Mouse (Mus musculus) hindbrain, postnatal 0 days (tissue): ENCODE data around the gene Ccl5. TPM values are rescaled to one million over a fixed set of nuclear protein-coding genes. Genes with fewer than 3 reads are reported as not detected.
"Not testable (repeated sequence)": the region's sequence is repeated elsewhere in the genome, so short reads cannot be mapped to it uniquely, and the experiment has no call there.

Experiments
- ATAC-seq: fragments of 200-750 bp; cut with Nextera tagmentation; 2 replicates; pipeline ENCODE4 v1.8.0; 2017; ENCODE audit warnings: mild to moderate bottlenecking, moderate TSS enrichment, moderate library complexity
- DNase-seq: peaks from one replicate; pipeline ENCODE4 v3.0.0-alpha.2; 2015; ENCODE audit warnings: low spot score
- H3K27ac ChIP-seq: fragments of 300-500 bp; sonication (generic); 2 replicates; pipeline ENCODE4 v1.5.1; 2014; ENCODE audit warnings: mild to moderate bottlenecking
- H3K27me3 ChIP-seq: fragments of 300-500 bp; sonication (generic); 2 replicates; pipeline ENCODE4 v1.6.1; 2014; ENCODE audit warnings: low read length, mixed read lengths; ENCODE audit not compliant: insufficient read depth
- H3K36me3 ChIP-seq: fragments of 300-500 bp; sonication (generic); 2 replicates; pipeline ENCODE4 v1.6.1; 2014; ENCODE audit warnings: low read length, mixed read lengths; ENCODE audit not compliant: insufficient read depth
- H3K4me1 ChIP-seq: fragments of 300-500 bp; sonication (generic); 2 replicates; pipeline ENCODE4 v1.6.1; 2014; ENCODE audit warnings: antibody characterized with exemption, low read length, mixed read lengths; ENCODE audit not compliant: insufficient read depth
- H3K4me2 ChIP-seq: fragments of 300-500 bp; sonication (generic); 2 replicates; pipeline ENCODE4 v1.6.1; 2014; ENCODE audit warnings: low read depth, mild to moderate bottlenecking, low read length, moderate library complexity, mixed read lengths
- H3K4me3 ChIP-seq: fragments of 300-500 bp; sonication (generic); 2 replicates; pipeline ENCODE4 v1.5.1; 2014; ENCODE audit warnings: low read length
- H3K9ac ChIP-seq: fragments of 300-500 bp; sonication (generic); replicated peaks from 2 replicates; pipeline ENCODE4 v1.6.1; 2014; ENCODE audit warnings: mild to moderate bottlenecking, low read length, moderate library complexity, mixed read lengths
- H3K9me3 ChIP-seq: fragments of 300-500 bp; sonication (generic); 2 replicates; pipeline ENCODE4 v1.6.1; 2016; ENCODE audit warnings: low read length, mixed read lengths
- CTCF ChIP-seq: IDR thresholded peaks from 2 replicates; pipeline ENCODE4 v1.5.1; 2016; ENCODE audit warnings: antibody characterized with exemption, control low read depth, low read depth
- WGBS: fragments of 180-500 bp; shearing (Covaris S2); extraction: QIAGEN DNeasy Blood & Tissue Kit; methylation state at CpG from one replicate; pipeline ENCODE4 v1.1.7; 2014; 5-methylcytosine and 5-hydroxymethylcytosine counted together
- polyA plus RNA-seq: library from polyadenylated mRNA; unstranded; fragments of >200 nt; fragmentation: Nextera tagmentation; extraction: Ambion mirVana; gene quantifications from 2 replicates; pipeline ENCODE4 v1.2.1, GENCODE M21; 2015
- total RNA-seq: library from RNA; depleted of rRNA; stranded (reverse); fragments of >200 nt; gene quantifications from 2 replicates; pipeline ENCODE4 v1.2.3, GENCODE M21; 2014

Gene Ccl5
- total and polyA plus RNA-seq, 2 experiments from 2014 or later: 0.38 TPM; not detected in 1

DNA sequence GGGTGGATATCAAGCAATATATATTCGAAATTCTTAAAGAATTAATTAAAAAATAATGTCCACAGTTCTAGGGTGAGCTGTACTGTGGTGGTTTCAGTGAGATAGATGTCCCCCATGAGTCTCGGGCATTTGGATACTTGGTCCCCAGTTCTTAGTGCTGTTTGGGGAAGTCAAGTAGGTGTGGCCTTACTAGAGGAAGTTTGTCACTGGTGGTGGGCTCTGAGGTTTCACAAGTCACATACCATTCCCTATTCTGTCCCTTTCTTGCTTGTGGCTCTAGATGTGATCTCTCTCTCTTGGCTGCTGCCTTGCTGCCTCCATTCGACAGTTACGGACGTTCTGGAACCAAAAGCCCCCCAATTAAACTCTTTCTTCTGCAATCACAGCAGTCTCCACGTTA lies 30.1 kb upstream of the Ccl5 start:
- no peaks in the 10 kb centered on the region for H3K27me3 ChIP-seq
- H3K27ac ChIP-seq: no peak overlapping the region
- no peak for TF ChIP-seq CTCF
- no peak overlapping the region for H3K9ac ChIP-seq
- no peaks in the 10 kb centered on the region for H3K36me3 ChIP-seq
- DNase-seq (no peak), ATAC-seq (no peak)
- H3K4me1 ChIP-seq: no peaks in the 10 kb centered on the region
- WGBS: 85% methylated on average over 6 of the region's 6 CpGs
- no peak overlapping the region for H3K4me2 ChIP-seq
- H3K4me3 ChIP-seq: no peak overlapping the region
- no peaks in the 10 kb centered on the region for H3K9me3 ChIP-seq

DNA sequence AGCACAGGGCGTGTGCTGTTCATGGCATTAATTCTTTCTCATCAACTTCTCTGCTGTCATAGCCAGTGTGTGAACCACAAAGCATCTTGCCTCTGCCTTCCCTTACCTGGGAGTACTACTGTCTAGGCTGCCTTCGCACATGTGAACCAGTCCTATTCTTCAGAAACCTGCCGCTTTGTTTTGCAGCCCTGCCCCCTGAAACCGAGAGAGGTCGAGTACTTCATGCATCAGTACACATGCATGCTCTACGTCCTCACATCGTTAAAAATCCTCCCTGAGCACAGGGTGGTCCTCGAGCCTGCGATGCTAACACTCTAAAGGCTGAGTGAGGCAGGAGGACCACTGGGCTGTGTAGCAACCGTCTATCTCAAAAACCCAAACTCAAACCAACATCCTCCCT lies 26.8 kb upstream of the Ccl5 start:
- H3K9ac ChIP-seq: no peak overlapping the region

DNA sequence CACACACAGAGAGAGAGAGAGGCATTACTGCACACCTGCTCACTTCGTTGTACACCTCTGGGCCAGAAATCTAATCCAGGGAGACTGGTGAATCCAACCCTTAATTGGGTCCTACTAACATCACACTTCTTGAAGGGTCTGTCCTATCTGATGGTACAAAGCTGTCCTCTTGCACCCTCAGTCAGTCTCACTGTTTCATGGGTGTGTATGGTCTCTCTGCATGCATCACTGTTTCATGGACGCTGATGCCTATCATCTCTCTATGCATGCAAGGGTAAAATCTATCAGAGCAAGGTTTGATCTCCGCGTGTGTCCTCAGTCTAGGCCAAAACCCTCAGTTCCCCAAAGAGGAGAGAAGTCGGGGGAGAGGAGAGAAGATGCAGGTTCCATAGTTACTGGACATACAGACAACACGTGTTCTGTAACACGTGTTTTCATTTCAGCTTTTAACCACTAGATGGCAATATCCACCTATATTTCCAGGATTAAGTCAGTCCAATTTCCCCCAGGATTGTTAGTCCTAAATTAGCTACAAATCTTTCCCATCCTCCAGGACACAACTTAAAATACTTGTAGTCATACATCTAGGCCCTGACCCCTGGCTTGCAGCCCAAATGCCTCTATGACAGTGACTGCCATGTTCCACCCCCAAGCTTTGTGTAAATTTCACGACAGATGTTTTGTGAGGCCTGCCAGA lies 25.9 kb upstream of the Ccl5 start:
- TF ChIP-seq CTCF: peak; percentile 89
- H3K9me3 ChIP-seq: no peaks in the 10 kb centered on the region
- peak overlapping the region; percentile 31; the same call in 1 of the 2 replicates for H3K4me2 ChIP-seq
- no peaks in the 10 kb centered on the region for H3K4me1 ChIP-seq
- ATAC-seq: peak; percentile 82
- no peak overlapping the region for H3K4me3 ChIP-seq
- WGBS: 24% methylated on average over 8 of the region's 8 CpGs
- H3K36me3 ChIP-seq: no peaks in the 10 kb centered on the region
- no peaks in the 10 kb centered on the region for H3K27me3 ChIP-seq
- DNase-seq: peak; percentile 92
- H3K9ac ChIP-seq: no peak overlapping the region
- H3K27ac ChIP-seq: no peak overlapping the region

More for the DNA sequence above, 26.8 kb upstream of the Ccl5 start:
- Histone ChIP-seq H3K27me3 (no peaks in the 10 kb centered on the region), H3K36me3 (no peaks in the 10 kb centered on the region), H3K4me1 (no peaks in the 10 kb centered on the region), H3K27ac (no peak overlapping the region), H3K9me3 (no peaks in the 10 kb centered on the region), H3K4me3 (no peak overlapping the region), H3K4me2 (no peak overlapping the region)
- DNase-seq (no peak), ATAC-seq (no peak)
- WGBS: 40% methylated on average over 10 of the region's 10 CpGs
- no peak for TF ChIP-seq CTCF

DNA sequence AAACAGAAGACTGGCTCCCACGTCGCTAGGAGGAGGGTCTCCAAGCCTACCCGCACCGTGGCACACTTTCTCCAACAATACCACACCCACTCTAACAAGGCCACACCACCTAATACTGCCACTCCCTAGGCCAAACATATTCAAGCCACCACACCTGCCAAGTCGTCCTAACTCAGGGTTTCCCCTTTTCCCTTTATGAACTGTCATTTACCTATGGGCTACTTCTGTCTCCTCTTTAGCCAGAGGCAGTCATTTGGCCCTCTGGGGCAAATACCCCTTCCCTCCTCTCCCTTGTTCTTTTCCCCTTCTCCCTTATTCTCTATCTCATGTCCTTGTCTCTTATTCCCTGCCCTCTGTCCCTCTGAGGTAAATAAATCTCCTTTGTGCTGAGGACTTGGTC lies 21.4 kb upstream of the Ccl5 start:
- Histone ChIP-seq H3K27me3 (no peaks in the 10 kb centered on the region), H3K9ac (no peak overlapping the region), H3K4me1 (no peaks in the 10 kb centered on the region), H3K27ac (no peak overlapping the region), H3K4me3 (no peak overlapping the region), H3K9me3 (no peaks in the 10 kb centered on the region), H3K4me2 (no peak overlapping the region), H3K36me3 (no peaks in the 10 kb centered on the region)
- WGBS: 87% methylated on average over 5 of the region's 5 CpGs
- ATAC-seq (no peak), DNase-seq (no peak)
- no peak for TF ChIP-seq CTCF

DNA sequence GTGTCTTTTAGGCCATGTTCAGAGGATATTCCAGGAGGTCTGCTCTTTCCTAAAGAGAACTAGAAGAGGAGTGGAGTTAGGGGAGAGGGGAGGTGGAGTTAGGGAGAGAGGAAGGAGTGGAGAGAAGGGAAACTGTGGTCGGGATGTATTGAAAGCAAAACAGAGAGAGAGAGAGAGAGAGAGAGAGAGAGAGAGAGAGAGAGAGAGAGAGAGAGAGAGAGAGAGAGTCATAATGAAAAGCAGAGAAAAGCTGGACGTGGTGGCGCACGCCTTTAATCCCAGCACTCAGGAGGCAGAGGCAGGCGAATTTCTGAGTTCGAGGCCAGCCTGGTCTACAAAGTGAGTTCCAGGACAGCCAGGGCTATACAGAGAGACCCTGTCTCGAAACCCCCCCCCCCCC lies 20.7 kb upstream of the Ccl5 start:
- DNase-seq, H3K27ac ChIP-seq, H3K9ac ChIP-seq, H3K4me3 ChIP-seq, H3K4me1 ChIP-seq, H3K4me2 ChIP-seq, H3K9me3 ChIP-seq, H3K36me3 ChIP-seq, H3K27me3 ChIP-seq, ATAC-seq: not testable (repeated sequence)
- WGBS: 87% methylated on average over 7 of the region's 7 CpGs

DNA sequence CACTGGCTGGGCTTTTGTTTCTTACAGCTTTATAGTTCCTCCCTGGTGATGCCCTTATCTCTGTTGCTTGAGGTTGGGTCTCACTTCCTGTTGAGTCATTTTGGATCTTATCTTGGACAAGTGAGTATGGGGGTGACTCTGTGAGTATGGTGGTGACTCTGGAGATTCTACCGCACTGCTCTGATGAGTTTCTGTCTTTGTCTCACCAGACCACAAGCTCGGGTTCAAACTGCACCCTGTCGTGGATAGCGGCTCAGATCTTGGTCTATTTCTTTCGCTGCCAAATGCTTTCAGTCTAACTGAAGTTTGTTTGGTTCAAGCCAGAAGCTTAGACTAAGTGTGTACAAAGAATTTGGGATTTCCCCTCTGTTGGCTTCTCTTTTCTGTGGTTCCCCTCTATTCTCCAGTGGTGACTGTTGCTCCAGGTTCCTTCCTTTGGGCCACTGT lies 19.9 kb upstream of the Ccl5 start:
- Histone ChIP-seq H3K9ac (no peak overlapping the region), H3K4me3 (no peak overlapping the region), H3K27me3 (no peaks in the 10 kb centered on the region), H3K9me3 (no peaks in the 10 kb centered on the region), H3K4me2 (no peak overlapping the region), H3K4me1 (no peaks in the 10 kb centered on the region), H3K36me3 (no peaks in the 10 kb centered on the region), H3K27ac (no peak overlapping the region)
- 87% methylated on average over 5 of the region's 5 CpGs for WGBS
- DNase-seq: no peak
- TF ChIP-seq CTCF: no peak
- no peak for ATAC-seq

DNA sequence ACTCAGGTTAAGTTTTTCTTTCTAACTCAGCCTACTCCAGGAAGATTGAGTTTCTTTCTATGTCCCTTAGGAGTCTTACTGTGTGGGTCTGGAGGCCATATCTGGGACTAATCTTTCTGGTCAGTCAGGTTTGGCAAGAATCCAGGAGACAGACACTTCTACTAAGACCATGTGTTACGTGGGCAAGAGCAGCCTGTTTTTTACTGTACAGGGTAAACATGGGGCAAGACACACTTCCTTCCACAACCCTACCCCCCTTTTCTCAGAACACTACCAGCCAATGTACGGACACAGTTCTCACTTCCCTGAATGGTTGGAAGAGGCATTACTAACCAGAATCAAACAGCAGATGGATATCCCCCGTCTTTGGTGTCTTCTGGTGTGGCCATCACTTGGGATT lies 13.9 kb upstream of the Ccl5 start:
- Histone ChIP-seq H3K27ac (no peak overlapping the region), H3K36me3 (no peaks in the 10 kb centered on the region), H3K9me3 (no peaks in the 10 kb centered on the region), H3K27me3 (no peaks in the 10 kb centered on the region), H3K4me3 (no peak overlapping the region), H3K9ac (no peak overlapping the region), H3K4me1 (no peaks in the 10 kb centered on the region), H3K4me2 (no peak overlapping the region)
- WGBS: 80% methylated on average over 3 of the region's 3 CpGs
- no peak for TF ChIP-seq CTCF
- no peak for DNase-seq
- no peak for ATAC-seq
